Mouse (Mus musculus): ENCODE data around the gene D430042O09Rik.

D430042O09Rik gene

GRCm38 (mm10) chr7:125736366-125737015 is 28.8 kb downstream of the D430042O09Rik start:
- in situ Hi-C loops (cut with MboI; ENCODE audit: low sequenced_read_pairs) = no loop called here

GRCm38 (mm10) chr7:125740521-125740920 is 32.8 kb downstream of the D430042O09Rik start:
- in situ Hi-C loops (cut with MboI; ENCODE audit: low sequenced_read_pairs) = loop anchor here (10.0 kb wide), 1 partner anchor 344 kb away; the partner anchor contains the start of gene Gsg1l

DNA sequence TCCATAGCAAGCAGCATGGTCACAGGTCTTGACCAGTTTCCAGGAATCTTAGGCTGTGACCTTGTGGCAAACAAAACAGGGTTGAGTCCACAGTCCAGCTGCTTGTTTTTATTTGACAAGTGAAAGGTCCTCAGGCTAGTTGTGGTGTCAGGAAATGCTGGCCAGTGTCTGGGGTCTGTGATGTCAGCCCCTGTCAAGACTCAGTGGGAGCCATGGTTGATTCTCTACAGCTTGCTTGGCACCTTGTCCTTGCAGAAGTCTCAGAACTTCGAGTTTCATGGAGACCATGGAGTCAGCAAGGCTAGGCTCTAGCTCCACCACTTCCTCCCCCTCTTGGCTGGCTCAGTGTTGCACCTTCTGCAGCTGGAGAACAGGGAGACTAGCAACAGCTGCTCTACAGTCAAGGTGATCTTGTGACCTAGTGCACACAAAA is 33.6 kb downstream of the D430042O09Rik start:
- in situ Hi-C loops (cut with MboI; ENCODE audit: low sequenced_read_pairs) = loop anchor here (10.0 kb wide), 1 partner anchor 344 kb away; the partner anchor contains the start of gene Gsg1l

GRCm38 (mm10) chr7:125744774-125745173 is 37.1 kb downstream of the D430042O09Rik start:
- in situ Hi-C loops (cut with MboI; ENCODE audit: low sequenced_read_pairs) = loop anchor here (10.0 kb wide), 1 partner anchor 340 kb away; the partner anchor contains the start of gene Gsg1l

- in situ Hi-C loops (cut with MboI; ENCODE audit: low sequenced_read_pairs) = loop anchor here (10.0 kb wide), 1 partner anchor 338 kb away; the partner anchor contains the start of gene Gsg1l
These were observed 39.1 kb downstream of the D430042O09Rik start for GRCm38 (mm10) chr7:125746621-125747315.

GRCm38 (mm10) chr7:125747316-125747690 is 39.6 kb downstream of the D430042O09Rik start:
- in situ Hi-C loops (cut with MboI; ENCODE audit: low sequenced_read_pairs) = loop anchor here (10.0 kb wide), 1 partner anchor 337 kb away; the partner anchor contains the start of gene Gsg1l

DNA sequence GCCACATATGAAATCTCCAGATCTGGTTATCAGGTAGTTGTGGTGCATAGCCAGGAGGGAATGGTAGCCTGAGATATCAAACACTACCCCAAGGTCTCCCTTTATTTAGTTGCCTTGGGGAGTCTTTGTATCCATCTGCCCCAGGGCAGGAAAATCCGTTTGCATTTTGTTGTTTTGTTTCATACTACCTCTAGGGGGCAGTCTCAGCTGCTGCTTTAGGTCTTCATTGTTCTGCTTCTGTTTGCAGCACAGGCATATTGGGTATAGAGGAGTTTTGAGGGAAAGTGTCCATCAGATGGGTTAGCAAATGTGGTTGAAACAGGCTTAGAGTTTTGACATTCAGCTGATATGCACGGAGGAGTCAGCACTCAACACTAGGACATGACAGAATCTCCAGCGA is 40.5 kb downstream of the D430042O09Rik start:
- in situ Hi-C loops (cut with MboI; ENCODE audit: low sequenced_read_pairs) = loop anchor here (10.0 kb wide), 1 partner anchor 337 kb away; the partner anchor contains the start of gene Gsg1l

GRCm38 (mm10) chr7:125752699-125753325 is 45.1 kb downstream of the D430042O09Rik start:
- in situ Hi-C loops (cut with MboI; ENCODE audit: low sequenced_read_pairs) = no loop called here

DNA sequence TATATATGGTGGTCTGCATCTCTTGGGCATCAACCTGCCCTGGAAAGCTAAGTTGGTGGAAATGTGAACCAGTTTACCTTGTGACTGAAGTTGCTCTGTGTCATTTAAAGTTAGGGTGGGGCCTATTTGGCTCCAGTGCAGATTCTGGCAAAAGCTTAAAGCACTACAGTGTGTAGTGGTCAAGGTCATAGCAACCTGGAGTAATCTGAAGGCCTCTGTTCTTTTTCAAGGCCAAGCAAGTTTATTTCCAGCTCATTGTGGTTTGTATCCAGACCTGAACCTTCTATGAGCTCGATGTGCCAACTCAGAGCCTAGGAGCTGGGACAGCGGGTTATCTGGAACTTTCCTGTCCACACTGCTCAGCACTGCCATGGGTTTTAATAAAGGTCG is 45.6 kb downstream of the D430042O09Rik start:
- in situ Hi-C loops (cut with MboI; ENCODE audit: low sequenced_read_pairs) = no loop called here

DNA sequence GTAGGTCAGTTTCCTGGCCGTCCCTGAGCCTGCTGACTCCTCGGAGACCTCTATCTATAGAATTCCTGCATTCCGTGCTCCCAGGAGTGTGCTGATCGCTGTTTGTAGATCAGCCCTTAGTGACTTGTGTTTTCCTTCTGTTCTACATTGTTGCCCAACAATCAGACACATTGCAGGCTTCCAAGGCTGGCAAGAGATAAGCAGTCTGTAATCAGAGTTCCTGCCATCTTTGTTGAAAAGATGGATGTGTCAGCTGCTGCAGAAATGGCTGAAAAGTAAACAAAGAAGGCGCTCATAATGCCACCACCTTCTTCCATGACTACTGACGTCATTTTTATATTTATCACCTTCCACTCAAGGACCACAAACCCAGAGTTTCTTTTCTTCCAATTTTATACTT is 49.1 kb downstream of the D430042O09Rik start:
- in situ Hi-C loops (cut with MboI; ENCODE audit: low sequenced_read_pairs) = no loop called here

GRCm38 (mm10) chr7:125757896-125758623 is 50.4 kb downstream of the D430042O09Rik start:
- in situ Hi-C loops (cut with MboI; ENCODE audit: low sequenced_read_pairs) = no loop called here

GRCm38 (mm10) chr7:125762289-125762688 is 54.6 kb downstream of the D430042O09Rik start:
- in situ Hi-C loops (cut with MboI; ENCODE audit: low sequenced_read_pairs) = no loop called here

DNA sequence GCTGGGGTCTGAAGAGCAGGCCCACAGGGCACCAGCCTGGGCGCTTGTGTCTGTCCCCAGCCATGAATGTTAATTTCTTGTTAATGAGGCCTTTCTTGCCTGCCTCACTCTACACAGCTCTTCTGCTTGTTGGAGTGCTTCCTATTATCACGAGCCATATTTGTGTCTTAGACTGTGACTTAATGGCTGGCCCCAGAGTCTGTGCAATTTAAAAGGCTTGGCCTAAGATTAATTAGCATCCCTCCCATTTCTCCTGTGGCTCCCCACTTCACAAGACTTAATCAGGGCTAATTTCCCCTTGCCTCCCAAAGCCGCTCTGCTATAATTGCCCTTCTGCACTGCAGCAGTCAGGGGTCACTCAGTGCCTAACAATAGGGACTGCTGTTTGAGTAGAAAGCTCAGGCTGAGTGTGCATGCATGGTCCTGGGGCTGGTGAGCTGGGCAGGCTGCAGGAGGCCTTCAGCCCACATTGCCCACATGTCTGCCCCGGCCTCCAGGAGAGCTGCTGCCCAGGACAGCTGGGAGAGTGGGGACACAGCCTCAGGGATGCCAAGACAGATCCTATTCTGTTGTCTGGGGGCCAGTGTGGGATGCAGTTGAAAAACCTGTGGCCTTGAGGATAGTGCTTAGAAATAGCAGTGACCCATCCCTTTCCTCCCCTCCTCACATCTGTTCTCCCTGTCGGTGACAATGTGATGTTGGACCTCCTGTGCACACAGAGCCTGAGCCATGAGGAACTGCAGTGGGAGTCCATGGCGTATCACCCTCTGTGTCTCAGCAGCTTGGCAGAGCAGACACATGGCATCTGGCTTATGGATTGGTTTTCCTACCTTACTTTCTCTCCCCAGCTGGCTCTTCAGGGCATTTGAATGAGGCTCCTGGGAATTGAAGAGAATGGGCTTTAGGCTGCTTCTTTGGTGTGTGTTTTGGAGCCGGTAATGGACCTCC is 55.5 kb downstream of the D430042O09Rik start:
- in situ Hi-C loops (cut with MboI; ENCODE audit: low sequenced_read_pairs) = no loop called here

DNA sequence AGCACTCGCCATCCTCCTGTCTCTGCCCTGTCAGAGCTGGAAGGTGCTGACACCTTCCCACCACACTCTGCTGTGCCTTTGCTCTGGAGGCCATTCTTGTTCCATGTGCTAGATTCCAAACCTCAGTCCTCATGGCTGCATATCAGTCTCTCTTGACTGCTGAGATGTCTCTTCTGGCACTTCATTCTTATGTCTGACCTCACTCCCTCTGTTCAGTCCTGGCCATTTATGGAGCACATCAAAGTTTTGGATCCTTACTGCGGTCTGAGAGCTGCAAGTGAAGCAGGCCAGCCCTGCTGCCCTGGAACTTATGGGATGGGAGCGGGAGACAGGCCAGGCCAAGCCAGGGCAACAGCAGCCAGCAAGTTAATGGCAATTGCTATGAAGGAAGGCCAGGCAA is 56.7 kb downstream of the D430042O09Rik start:
- in situ Hi-C loops (cut with MboI; ENCODE audit: low sequenced_read_pairs) = no loop called here

- in situ Hi-C loops (cut with MboI; ENCODE audit: low sequenced_read_pairs) = no loop called here
These were observed 59.5 kb downstream of the D430042O09Rik start for GRCm38 (mm10) chr7:125766976-125767831.

GRCm38 (mm10) chr7:125772961-125773571 is 65.4 kb downstream of the D430042O09Rik start:
- in situ Hi-C loops (cut with MboI; ENCODE audit: low sequenced_read_pairs) = no loop called here

DNA sequence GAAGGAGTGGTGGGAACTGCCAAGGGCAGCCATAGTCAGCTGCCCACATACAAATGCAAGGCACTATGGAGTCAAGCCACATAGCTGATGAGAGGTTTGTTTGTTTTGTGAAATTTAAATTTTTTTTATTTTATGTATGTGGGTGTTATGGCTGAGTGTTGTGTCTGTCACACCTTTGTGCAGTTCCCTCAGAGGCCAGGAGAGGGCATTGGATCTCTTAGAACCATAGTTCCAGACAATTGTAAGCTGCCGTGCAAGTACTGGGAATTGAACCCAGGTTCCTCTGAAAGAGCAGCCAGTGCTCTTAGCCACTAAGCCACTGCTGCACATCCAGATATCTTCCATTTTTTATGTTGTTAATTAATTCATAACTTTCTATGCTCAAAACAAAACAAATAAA is 75.5 kb downstream of the D430042O09Rik start:
- in situ Hi-C loops (cut with MboI; ENCODE audit: low sequenced_read_pairs) = no loop called here

DNA sequence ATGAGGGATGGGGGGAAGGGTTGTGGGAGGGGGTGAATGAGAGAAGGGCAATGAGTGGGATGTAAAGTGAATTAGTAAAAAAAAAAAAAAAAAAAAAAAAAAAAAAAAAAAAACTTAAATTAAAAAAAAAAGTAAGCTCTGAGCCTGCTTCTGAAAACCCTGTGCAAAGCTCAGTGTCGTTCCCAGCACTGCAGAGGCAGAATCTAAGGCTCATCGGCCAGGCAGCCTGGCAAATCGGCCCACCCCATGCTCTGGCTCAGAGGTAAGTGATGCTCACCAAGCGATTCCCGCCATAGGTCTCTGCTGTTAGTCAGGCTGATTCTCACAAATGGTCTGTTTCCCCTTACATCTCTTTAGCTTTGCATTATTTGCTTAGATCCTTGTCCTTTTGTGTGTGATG is 78.4 kb downstream of the D430042O09Rik start:
- in situ Hi-C loops (cut with MboI; ENCODE audit: low sequenced_read_pairs) = no loop called here
